Mouse (Mus musculus): Measurements from ENCODE around the gene Osbpl9. TPM values are rescaled to one million over a fixed set of nuclear protein-coding genes. Genes with fewer than 3 reads are reported as not detected.
A peak's percentile ranks its signal among the peaks of the same experiment; 100 is the strongest.

Gene Osbpl9
- polyA plus RNA-seq, 1 experiment from 2014 or later = 52.0 TPM

GRCm38 (mm10) chr4:109203931-109204330 is 1.9 kb upstream of the Osbpl9 start:
- no peak for ATAC-seq (ENCODE audit: insufficient number of reproducible peaks, insufficient read depth, low FRiP score, low read depth)
- Histone ChIP-seq H3K36me3 (ENCODE audit: control insufficient read depth, insufficient read depth, low read length) (0 out of 2 replicates have a peak, but pooled peaks cover 5% of the 10 kb centered on the region), H3K4me3 (ENCODE audit: control insufficient read depth in 1 of 2, insufficient read depth in 1 of 2, low read depth in 1 of 2, low read length in 2 of 2) (no peak overlapping the region), H3K9ac (ENCODE audit: low read length) (no peak overlapping the region), H3K4me1 (ENCODE audit: control insufficient read depth in 2 of 2, insufficient read depth in 2 of 2, low read length in 2 of 2) (no peaks in the 10 kb centered on the region), H3K4me2 (ENCODE audit: low read length) (no peak overlapping the region), H3K27me3 (ENCODE audit: control insufficient read depth, insufficient read depth, low read length) (no peaks in the 10 kb centered on the region), H3K27ac (replicated peaks in 1 of 2; ENCODE audit: control insufficient read depth in 1 of 2, insufficient read depth in 1 of 2, low read depth in 2 of 2, low read length in 2 of 2) (no peak overlapping the region), H3K9me3 (ENCODE audit: control insufficient read depth, low read length) (no peaks in the 10 kb centered on the region)
- 88% methylated on average over 1 of the region's 1 CpGs for WGBS

- Histone ChIP-seq H3K36me3 (ENCODE audit: control insufficient read depth, insufficient read depth, low read length) (0 out of 2 replicates have a peak, but pooled peaks cover 5% of the 10 kb centered on the region), H3K4me3 (ENCODE audit: control insufficient read depth in 1 of 2, insufficient read depth in 1 of 2, low read depth in 1 of 2, low read length in 2 of 2) (no peak overlapping the region), H3K4me2 (ENCODE audit: low read length) (no peak overlapping the region), H3K27me3 (ENCODE audit: control insufficient read depth, insufficient read depth, low read length) (no peaks in the 10 kb centered on the region), H3K4me1 (ENCODE audit: control insufficient read depth in 2 of 2, insufficient read depth in 2 of 2, low read length in 2 of 2) (peaks cover 2 to 11% of the 10 kb centered on the region in 2 experiments; a peak in 1 of 4 replicates), H3K27ac (replicated peaks in 1 of 2; ENCODE audit: control insufficient read depth in 1 of 2, insufficient read depth in 1 of 2, low read depth in 2 of 2, low read length in 2 of 2) (no peak overlapping the region), H3K9ac (ENCODE audit: low read length) (no peak overlapping the region), H3K9me3 (ENCODE audit: control insufficient read depth, low read length) (no peaks in the 10 kb centered on the region)
- WGBS = 89% methylated on average over 4 of the region's 4 CpGs
- no peak for ATAC-seq (ENCODE audit: insufficient number of reproducible peaks, insufficient read depth, low FRiP score, low read depth)
Observed at GRCm38 (mm10) chr4:109199069-109199468, 3.0 kb downstream of the Osbpl9 start.

- no peak overlapping the region for H3K27ac ChIP-seq (replicated peaks in 1 of 2; ENCODE audit: control insufficient read depth in 1 of 2, insufficient read depth in 1 of 2, low read depth in 2 of 2, low read length in 2 of 2)
- H3K4me1 ChIP-seq (ENCODE audit: control insufficient read depth in 2 of 2, insufficient read depth in 2 of 2, low read length in 2 of 2) = peaks cover 5 to 23% of the 10 kb centered on the region in 2 experiments
- no peaks in the 10 kb centered on the region for H3K9me3 ChIP-seq (ENCODE audit: control insufficient read depth, low read length)
- ATAC-seq (ENCODE audit: insufficient number of reproducible peaks, insufficient read depth, low FRiP score, low read depth) = no peak
- no peak overlapping the region for H3K4me3 ChIP-seq (ENCODE audit: control insufficient read depth in 1 of 2, insufficient read depth in 1 of 2, low read depth in 1 of 2, low read length in 2 of 2)
- H3K4me2 ChIP-seq (ENCODE audit: low read length) = no peak overlapping the region
- no peak overlapping the region for H3K9ac ChIP-seq (ENCODE audit: low read length)
- 69% methylated on average over 7 of the region's 7 CpGs for WGBS
- 0 out of 2 replicates have a peak, but pooled peaks cover 5% of the 10 kb centered on the region for H3K36me3 ChIP-seq (ENCODE audit: control insufficient read depth, insufficient read depth, low read length)
- no peaks in the 10 kb centered on the region for H3K27me3 ChIP-seq (ENCODE audit: control insufficient read depth, insufficient read depth, low read length)
Observed at GRCm38 (mm10) chr4:109195900-109196629, 6.0 kb downstream of the Osbpl9 start.

GRCm38 (mm10) chr4:109193886-109194285 is 8.2 kb downstream of the Osbpl9 start:
- no peak overlapping the region for H3K27ac ChIP-seq (replicated peaks in 1 of 2; ENCODE audit: control insufficient read depth in 1 of 2, insufficient read depth in 1 of 2, low read depth in 2 of 2, low read length in 2 of 2)
- no peaks in the 10 kb centered on the region for H3K27me3 ChIP-seq (ENCODE audit: control insufficient read depth, insufficient read depth, low read length)
- H3K36me3 ChIP-seq (ENCODE audit: control insufficient read depth, insufficient read depth, low read length) = no peaks in the 10 kb centered on the region
- H3K4me3 ChIP-seq (ENCODE audit: control insufficient read depth in 1 of 2, insufficient read depth in 1 of 2, low read depth in 1 of 2, low read length in 2 of 2) = no peak overlapping the region
- 82% methylated on average over 5 of the region's 5 CpGs for WGBS
- H3K9me3 ChIP-seq (ENCODE audit: control insufficient read depth, low read length) = no peaks in the 10 kb centered on the region
- ATAC-seq (ENCODE audit: insufficient number of reproducible peaks, insufficient read depth, low FRiP score, low read depth) = no peak
- no peak overlapping the region for H3K4me2 ChIP-seq (ENCODE audit: low read length)
- no peak overlapping the region for H3K9ac ChIP-seq (ENCODE audit: low read length)
- peaks cover 6 to 25% of the 10 kb centered on the region in 2 experiments for H3K4me1 ChIP-seq (ENCODE audit: control insufficient read depth in 2 of 2, insufficient read depth in 2 of 2, low read length in 2 of 2)

- 35% methylated on average over 10 of the region's 10 CpGs for WGBS
- Histone ChIP-seq H3K9me3 (ENCODE audit: control insufficient read depth, low read length) (no peaks in the 10 kb centered on the region), H3K4me3 (ENCODE audit: control insufficient read depth in 1 of 2, insufficient read depth in 1 of 2, low read depth in 1 of 2, low read length in 2 of 2) (no peak overlapping the region), H3K9ac (ENCODE audit: low read length) (peak overlapping the region; percentile 4; the same call in 1 of the 2 replicates), H3K27me3 (ENCODE audit: control insufficient read depth, insufficient read depth, low read length) (no peaks in the 10 kb centered on the region), H3K4me2 (ENCODE audit: low read length) (peak overlapping the region; percentile 40), H3K4me1 (ENCODE audit: control insufficient read depth in 2 of 2, insufficient read depth in 2 of 2, low read length in 2 of 2) (peaks cover 5 to 23% of the 10 kb centered on the region in 2 experiments), H3K36me3 (ENCODE audit: control insufficient read depth, insufficient read depth, low read length) (no peaks in the 10 kb centered on the region), H3K27ac (replicated peaks in 1 of 2; ENCODE audit: control insufficient read depth in 1 of 2, insufficient read depth in 1 of 2, low read depth in 2 of 2, low read length in 2 of 2) (peak overlapping the region; percentile 48 to 78)
- no peak for ATAC-seq (ENCODE audit: insufficient number of reproducible peaks, insufficient read depth, low FRiP score, low read depth)
Observed at GRCm38 (mm10) chr4:109191598-109191997, 10.5 kb downstream of the Osbpl9 start.

GRCm38 (mm10) chr4:109185616-109186405 is 16.3 kb downstream of the Osbpl9 start:
- no peak for ATAC-seq (ENCODE audit: insufficient number of reproducible peaks, insufficient read depth, low FRiP score, low read depth)
- no peaks in the 10 kb centered on the region for H3K9me3 ChIP-seq (ENCODE audit: control insufficient read depth, low read length)
- no peaks in the 10 kb centered on the region for H3K4me1 ChIP-seq (ENCODE audit: control insufficient read depth in 2 of 2, insufficient read depth in 2 of 2, low read length in 2 of 2)
- H3K36me3 ChIP-seq (ENCODE audit: control insufficient read depth, insufficient read depth, low read length) = no peaks in the 10 kb centered on the region
- H3K4me3 ChIP-seq (ENCODE audit: control insufficient read depth in 1 of 2, insufficient read depth in 1 of 2, low read depth in 1 of 2, low read length in 2 of 2) = no peak overlapping the region
- no peak overlapping the region for H3K27ac ChIP-seq (replicated peaks in 1 of 2; ENCODE audit: control insufficient read depth in 1 of 2, insufficient read depth in 1 of 2, low read depth in 2 of 2, low read length in 2 of 2)
- no peak overlapping the region for H3K9ac ChIP-seq (ENCODE audit: low read length)
- H3K4me2 ChIP-seq (ENCODE audit: low read length) = no peak overlapping the region
- 70% methylated on average over 8 of the region's 8 CpGs for WGBS
- H3K27me3 ChIP-seq (ENCODE audit: control insufficient read depth, insufficient read depth, low read length) = no peaks in the 10 kb centered on the region

GRCm38 (mm10) chr4:109175677-109176076 is 26.4 kb downstream of the Osbpl9 start:
- Histone ChIP-seq H3K4me1 (ENCODE audit: control insufficient read depth in 2 of 2, insufficient read depth in 2 of 2, low read length in 2 of 2) (peaks cover 2 to 11% of the 10 kb centered on the region in 2 experiments; a peak in 2 of 4 replicates), H3K9ac (ENCODE audit: low read length) (no peak overlapping the region), H3K27me3 (ENCODE audit: control insufficient read depth, insufficient read depth, low read length) (no peaks in the 10 kb centered on the region), H3K4me3 (ENCODE audit: control insufficient read depth in 1 of 2, insufficient read depth in 1 of 2, low read depth in 1 of 2, low read length in 2 of 2) (no peak overlapping the region), H3K27ac (replicated peaks in 1 of 2; ENCODE audit: control insufficient read depth in 1 of 2, insufficient read depth in 1 of 2, low read depth in 2 of 2, low read length in 2 of 2) (no peak overlapping the region), H3K9me3 (ENCODE audit: control insufficient read depth, low read length) (no peaks in the 10 kb centered on the region), H3K4me2 (ENCODE audit: low read length) (no peak overlapping the region), H3K36me3 (ENCODE audit: control insufficient read depth, insufficient read depth, low read length) (no peaks in the 10 kb centered on the region)
- ATAC-seq (ENCODE audit: insufficient number of reproducible peaks, insufficient read depth, low FRiP score, low read depth) = no peak
